Mouse (Mus musculus) lung, postnatal 0 days (tissue): ENCODE measurements at regions not wholly inside any gene's neighbourhood (a gene's known extent, or its start where the extent isn't known, plus 50 kb on each side); places are given as distances from the start of the nearest gene placed in this dataset.

ENCODE experiments used
- CTCF ChIP-seq: IDR thresholded peaks from 2 replicates; pipeline ENCODE4 v1.5.1; 2016; ENCODE audit warnings: antibody characterized with exemption, mild to moderate bottlenecking
- EP300 ChIP-seq: IDR thresholded peaks from 2 replicates; pipeline ENCODE4 v1.6.1; 2016; ENCODE audit warnings: antibody characterized with exemption, mild to moderate bottlenecking, control low read depth

DNA sequence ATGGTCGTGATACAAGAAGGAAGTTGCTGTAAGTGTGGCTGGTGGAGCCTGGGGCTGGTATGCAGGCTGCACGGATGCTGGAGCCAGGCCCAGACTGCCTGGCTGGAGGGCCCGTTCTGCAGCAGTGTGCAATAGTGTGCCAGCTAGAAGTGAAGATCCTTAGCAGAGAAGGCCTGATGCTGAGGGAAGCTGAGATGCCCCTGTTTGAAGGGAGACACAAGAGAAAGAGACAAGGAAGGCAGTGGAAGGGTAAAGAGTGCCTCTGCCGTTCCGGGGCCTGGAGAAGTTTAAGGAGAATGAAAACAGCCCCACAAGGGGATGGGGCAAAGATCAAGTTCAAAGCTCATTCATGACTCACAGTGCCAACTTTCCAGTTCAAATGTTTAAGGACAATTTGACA, 354.7 kb upstream of the Mki67 start:
- no peak for TF ChIP-seq CTCF
- TF ChIP-seq EP300, result no peak
